Mouse (Mus musculus) MEL (cell line): Measurements from ENCODE around the gene Kcnk10. TPM values are rescaled to one million over a fixed set of nuclear protein-coding genes. Genes with fewer than 3 reads are reported as not detected.

Experiments used
- DNase-seq: peaks from one replicate; pipeline ENCODE4 v3.0.0; 2011; ENCODE audit warnings: low read depth, low spot score
- H3K27ac ChIP-seq: 2 replicates; pipeline ENCODE4 v1.5.1; 2012; ENCODE audit warnings: low read depth, mild to moderate bottlenecking, control low read depth, low read length, moderate library complexity; ENCODE audit not compliant: control insufficient read depth
- H3K27me3 ChIP-seq, 2 experiments: fragments of 150-350 bp in 1 of 2; sonication (generic) in 1 of 2; 2 replicates each; pipeline ENCODE4 v1.6.1; 2012; ENCODE audit warnings: low read length in 2 of 2, mild to moderate bottlenecking in 2 of 2, improper control_type of control experiment in 1 of 2, moderate library complexity in 1 of 2; ENCODE audit not compliant: insufficient read depth in 2 of 2, control insufficient read depth in 1 of 2
- H3K36me3 ChIP-seq, 2 experiments: 2 replicates each; pipeline ENCODE4 v1.6.1; 2012 to 2014; ENCODE audit warnings: low read length in 2 of 2, improper control_type of control experiment in 1 of 2, inconsistent platforms in 1 of 2, mild to moderate bottlenecking in 1 of 2; ENCODE audit not compliant: insufficient read depth in 2 of 2, control insufficient read depth in 1 of 2
- H3K4me1 ChIP-seq, 2 experiments: fragments of 150-350 bp in 1 of 2; sonication (generic) in 1 of 2; 2 replicates each; pipeline ENCODE4 v1.6.1; 2012; ENCODE audit warnings: low read length in 2 of 2, improper control_type of control experiment in 1 of 2, mild to moderate bottlenecking in 1 of 2; ENCODE audit not compliant: insufficient read depth in 2 of 2, control insufficient read depth in 1 of 2
- H3K4me3 ChIP-seq, 2 experiments: fragments of 150-350 bp in 1 of 2; sonication (generic) in 1 of 2; 2 replicates each; pipeline ENCODE4 v1.5.1; 2012; ENCODE audit warnings: low read depth in 2 of 2, low read length in 2 of 2, mild to moderate bottlenecking in 2 of 2, moderate library complexity in 2 of 2, control low read depth in 1 of 2, improper control_type of control experiment in 1 of 2; ENCODE audit not compliant: control insufficient read depth in 1 of 2, insufficient read depth in 1 of 2
- H3K79me2 ChIP-seq: 2 replicates; pipeline ENCODE4 v1.6.1; 2012; ENCODE audit warnings: mild to moderate bottlenecking, low read length, moderate library complexity; ENCODE audit not compliant: control insufficient read depth, poor library complexity, insufficient read depth
- H3K9ac ChIP-seq: 2 replicates; pipeline ENCODE4 v1.6.1; 2012; ENCODE audit warnings: low read depth, mild to moderate bottlenecking, control low read depth, low read length, moderate library complexity; ENCODE audit not compliant: control insufficient read depth, poor library complexity, severe bottlenecking
- H3K9me3 ChIP-seq: fragments of 150-350 bp; sonication (generic); replicated peaks from 2 replicates; pipeline ENCODE4 v1.6.1; 2012; ENCODE audit warnings: mild to moderate bottlenecking, low read length, improper control_type of control experiment, moderate library complexity; ENCODE audit not compliant: insufficient read depth
- BHLHE40 ChIP-seq: IDR thresholded peaks from 2 replicates; pipeline ENCODE4 v1.6.1; 2012; ENCODE audit warnings: low read depth, mild to moderate bottlenecking, inconsistent platforms, low read length, improper control_type of control experiment, borderline replicate concordance
- CHD2 ChIP-seq: IDR thresholded peaks from 2 replicates; pipeline ENCODE4 v1.6.1; 2011; ENCODE audit warnings: low read length, improper control_type of control experiment
- CTCF ChIP-seq, 3 experiments: IDR thresholded peaks in 2 of 3; conservative IDR thresholded peaks in 1 of 3; 2 replicates each; pipeline ENCODE4 v1.5.1; 2011 to 2012; ENCODE audit warnings: low read length in 3 of 3, low read depth in 2 of 3, mild to moderate bottlenecking in 2 of 3, improper control_type of control experiment in 1 of 3, inconsistent platforms in 1 of 3, mixed read lengths in 1 of 3, moderate library complexity in 1 of 3; ENCODE audit not compliant: control insufficient read depth in 1 of 3, insufficient read depth in 1 of 3, poor library complexity in 1 of 3, severe bottlenecking in 1 of 3
- E2F4 ChIP-seq: IDR thresholded peaks from 2 replicates; pipeline ENCODE4 v1.6.1; 2011; ENCODE audit warnings: low read depth, low read length, improper control_type of control experiment, borderline replicate concordance
- GATA1 ChIP-seq: IDR thresholded peaks from 2 replicates; pipeline ENCODE4 v1.6.1; 2011; ENCODE audit warnings: low read depth, low read length, improper control_type of control experiment
- HCFC1 ChIP-seq: IDR thresholded peaks from 2 replicates; pipeline ENCODE4 v1.6.1; 2012; ENCODE audit warnings: low read depth, mild to moderate bottlenecking, inconsistent platforms, low read length, improper control_type of control experiment, moderate library complexity
- JUND ChIP-seq: IDR thresholded peaks from 2 replicates; pipeline ENCODE4 v1.6.1; 2011; ENCODE audit warnings: low read depth, mild to moderate bottlenecking, improper control_type of control experiment, low read length
- KAT2A ChIP-seq: conservative IDR thresholded peaks from 2 replicates; pipeline ENCODE4 v1.6.1; 2012; ENCODE audit warnings: low read depth, low read length, improper control_type of control experiment, inconsistent platforms
- MAX ChIP-seq: IDR thresholded peaks from 2 replicates; pipeline ENCODE4 v1.6.1; 2011; ENCODE audit warnings: low read length, improper control_type of control experiment
- MEF2A ChIP-seq: IDR thresholded peaks from 2 replicates; pipeline ENCODE4 v1.6.1; 2014; ENCODE audit warnings: low read depth, mild to moderate bottlenecking, inconsistent platforms, low read length, improper control_type of control experiment; ENCODE audit not compliant: poor library complexity, insufficient replicate concordance, severe bottlenecking; ENCODE audit errors: extremely low read depth
- MXI1 ChIP-seq: IDR thresholded peaks from 2 replicates; pipeline ENCODE4 v1.6.1; 2011; ENCODE audit warnings: mild to moderate bottlenecking, low read depth, low read length, improper control_type of control experiment
- MYB ChIP-seq: IDR thresholded peaks from 2 replicates; pipeline ENCODE4 v1.6.1; 2011; ENCODE audit warnings: mild to moderate bottlenecking, low read depth, low read length, improper control_type of control experiment
- MYC ChIP-seq: IDR thresholded peaks from 2 replicates; pipeline ENCODE4 v1.6.1; 2011; ENCODE audit warnings: low read depth, mild to moderate bottlenecking, low read length, improper control_type of control experiment, moderate library complexity
- NELFE ChIP-seq: IDR thresholded peaks from 2 replicates; pipeline ENCODE4 v1.6.1; 2011; ENCODE audit warnings: low read depth, low read length, improper control_type of control experiment
- NRF1 ChIP-seq: IDR thresholded peaks from 2 replicates; pipeline ENCODE4 v1.6.1; 2014; ENCODE audit warnings: low read depth, mild to moderate bottlenecking, inconsistent platforms, low read length, improper control_type of control experiment, moderate library complexity; ENCODE audit not compliant: poor library complexity, insufficient read depth, severe bottlenecking
- POLR2A ChIP-seq, 2 experiments: IDR thresholded peaks; 2 replicates each; pipeline ENCODE4 v1.6.1; 2011 to 2012; ENCODE audit warnings: low read length in 2 of 2, mild to moderate bottlenecking in 2 of 2, control low read depth in 1 of 2, improper control_type of control experiment in 1 of 2, low read depth in 1 of 2, moderate library complexity in 1 of 2; ENCODE audit not compliant: control insufficient read depth in 1 of 2, insufficient read depth in 1 of 2, poor library complexity in 1 of 2
- POLR2AphosphoS5 ChIP-seq: IDR thresholded peaks from 2 replicates; pipeline ENCODE4 v1.6.1; 2012; ENCODE audit warnings: low read depth, borderline replicate concordance, mild to moderate bottlenecking, inconsistent platforms, low read length, moderate library complexity, mixed read lengths
- RAD21 ChIP-seq: IDR thresholded peaks from 2 replicates; pipeline ENCODE4 v1.6.1; 2011; ENCODE audit warnings: mild to moderate bottlenecking, low read depth, low read length, improper control_type of control experiment
- SIN3A ChIP-seq: IDR thresholded peaks from 2 replicates; pipeline ENCODE4 v1.6.1; 2012; ENCODE audit warnings: low read length, improper control_type of control experiment, inconsistent platforms
- SMC3 ChIP-seq: IDR thresholded peaks from 2 replicates; pipeline ENCODE4 v1.6.1; 2011; ENCODE audit warnings: low read depth, low read length, improper control_type of control experiment
- TAL1 ChIP-seq: IDR thresholded peaks from 2 replicates; pipeline ENCODE4 v1.6.1; 2012; ENCODE audit warnings: mild to moderate bottlenecking, inconsistent platforms, low read length, moderate library complexity, mixed read lengths
- TBP ChIP-seq: IDR thresholded peaks from 2 replicates; pipeline ENCODE4 v1.8.0; 2011; ENCODE audit warnings: low read depth, low read length, improper control_type of control experiment
- UBTF ChIP-seq: IDR thresholded peaks from 2 replicates; pipeline ENCODE4 v1.6.1; 2012; ENCODE audit warnings: low read depth, mild to moderate bottlenecking, inconsistent platforms, low read length, improper control_type of control experiment, moderate library complexity, borderline replicate concordance; ENCODE audit not compliant: insufficient read depth
- USF1 ChIP-seq: IDR thresholded peaks from 2 replicates; pipeline ENCODE4 v1.6.1; 2014; ENCODE audit warnings: low read depth, mild to moderate bottlenecking, inconsistent platforms, low read length, improper control_type of control experiment, moderate library complexity
- ZC3H11A ChIP-seq: IDR thresholded peaks from 2 replicates; pipeline ENCODE4 v1.6.1; 2012; ENCODE audit warnings: low read depth, mild to moderate bottlenecking, inconsistent platforms, low read length, improper control_type of control experiment
- ZKSCAN1 ChIP-seq: IDR thresholded peaks from 2 replicates; pipeline ENCODE4 v1.6.1; 2012; ENCODE audit warnings: low read depth, mild to moderate bottlenecking, inconsistent platforms, low read length, improper control_type of control experiment, moderate library complexity
- polyA plus RNA-seq, 2 experiments: library from polyadenylated mRNA; stranded (reverse) in 1 of 2; unstranded in 1 of 2; fragments of >175 nt in 1 of 2; fragments of >200 nt in 1 of 2; gene quantifications; 2 replicates each; pipeline versions ENCODE4 v1.2.1 to v1.2.4; 2012; ENCODE audit warnings: low replicate concordance in 2 of 2, low read depth in 1 of 2; ENCODE audit not compliant: insufficient read length in 2 of 2, insufficient read depth in 1 of 2, missing spikeins in 1 of 2
- total RNA-seq: library from RNA; depleted of rRNA; stranded (reverse); fragments of 300-350 nt; gene quantifications from 2 replicates; pipeline ENCODE4 v1.2.3, GENCODE M21; 2012

Gene Kcnk10
- total and polyA plus RNA-seq, 3 experiments = not detected

GRCm38 (mm10) chr12:98438080-98438479 lies 140.0 kb downstream of the Kcnk10 start:
- Histone ChIP-seq H3K27me3 (no peaks in the 10 kb centered on the region), H3K36me3 (no peaks in the 10 kb centered on the region), H3K27ac (no peak overlapping the region), H3K79me2 (no peaks in the 10 kb centered on the region), H3K4me3 (no peak overlapping the region), H3K9me3 (no peaks in the 10 kb centered on the region), H3K4me1 (no peaks in the 10 kb centered on the region), H3K9ac (no peak overlapping the region)
- DNase-seq = no peak
- TF ChIP-seq RAD21 = no peak
- no peak for TF ChIP-seq GATA1
- no peak for TF ChIP-seq NRF1
- no peak for TF ChIP-seq MYC
- TF ChIP-seq E2F4 = no peak
- TF ChIP-seq ZC3H11A = no peak
- no peak for TF ChIP-seq CHD2
- TF ChIP-seq NELFE = no peak
- no peak for TF ChIP-seq POLR2A (IDR thresholded peaks at IDR 0.05; ENCODE audit: control insufficient read depth in 1 of 2, insufficient read depth in 1 of 2, low read depth in 1 of 2, low read length in 2 of 2, poor library complexity in 1 of 2)
- no peak for TF ChIP-seq MAX
- no peak for TF ChIP-seq MYB
- TF ChIP-seq SMC3 = no peak

GRCm38 (mm10) chr12:98430683-98431082 lies 147.4 kb downstream of the Kcnk10 start:
- TF ChIP-seq RAD21 (no peak), USF1 (no peak)
- H3K4me1 ChIP-seq = no peaks in the 10 kb centered on the region
- no peak overlapping the region for H3K27ac ChIP-seq
- H3K4me3 ChIP-seq = no peak overlapping the region
- H3K36me3 ChIP-seq = no peaks in the 10 kb centered on the region
- no peaks in the 10 kb centered on the region for H3K27me3 ChIP-seq
- DNase-seq = no peak
- H3K9ac ChIP-seq = no peak overlapping the region
- no peaks in the 10 kb centered on the region for H3K9me3 ChIP-seq
- H3K79me2 ChIP-seq = no peaks in the 10 kb centered on the region

DNA sequence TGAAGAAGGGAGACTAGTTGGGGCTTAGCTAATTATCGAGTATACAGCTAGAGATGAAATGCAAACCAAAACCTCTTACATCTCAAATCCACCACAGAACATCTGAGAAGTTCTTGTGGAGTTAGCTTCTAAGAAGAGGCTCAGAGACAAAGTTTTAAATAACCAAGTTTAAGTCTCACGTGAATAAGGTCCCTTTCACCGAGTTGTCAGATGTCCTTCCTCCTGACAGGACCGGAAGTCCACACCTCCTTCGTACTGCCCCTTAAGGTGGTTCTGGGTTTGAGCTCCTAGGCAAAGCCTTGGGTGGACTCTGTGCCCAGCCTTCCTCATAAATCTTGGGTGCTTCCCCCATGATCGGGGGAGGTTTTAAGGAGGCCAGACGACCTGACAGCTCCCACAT lies 156.8 kb downstream of the Kcnk10 start:
- Histone ChIP-seq H3K27me3 (no peaks in the 10 kb centered on the region), H3K9me3 (no peaks in the 10 kb centered on the region), H3K9ac (no peak overlapping the region), H3K79me2 (no peaks in the 10 kb centered on the region), H3K27ac (no peak overlapping the region), H3K4me3 (no peak overlapping the region), H3K4me1 (no peaks in the 10 kb centered on the region), H3K36me3 (no peaks in the 10 kb centered on the region)
- DNase-seq = no peak
- TF ChIP-seq HCFC1 = no peak
- TF ChIP-seq E2F4 = no peak
- no peak for TF ChIP-seq UBTF
- no peak for TF ChIP-seq POLR2AphosphoS5
- no peak for TF ChIP-seq BHLHE40
- TF ChIP-seq JUND = no peak
- no peak for TF ChIP-seq SMC3
- TF ChIP-seq TAL1 = no peak
- TF ChIP-seq KAT2A = no peak
- no peak for TF ChIP-seq CTCF (IDR thresholded peaks at IDR 0.05 in 2 of 3, conservative IDR thresholded peaks at IDR 0.05 in 1 of 3; ENCODE audit: control insufficient read depth in 1 of 3, insufficient read depth in 1 of 3, low read depth in 2 of 3, low read length in 3 of 3, poor library complexity in 1 of 3, severe bottlenecking in 1 of 3)
- no peak for TF ChIP-seq MEF2A
- no peak for TF ChIP-seq TBP
- TF ChIP-seq MXI1 = no peak
- TF ChIP-seq NELFE = no peak
- no peak for TF ChIP-seq SIN3A
- TF ChIP-seq ZKSCAN1 = no peak
- TF ChIP-seq RAD21 = no peak
